ENCODE assay signal across 11 mouse cellular contexts in genomic region chr11:115233526-115234290, GRCm38 (mm10). TPM values are rescaled to one million over a fixed set of nuclear protein-coding genes. Genes with fewer than 3 reads are reported as not detected.
A peak's percentile ranks its signal among the peaks of the same experiment; 100 is the strongest.
DNase-seq lines count a peak whose midpoint lies in the region; ATAC-seq and TF ChIP-seq lines count a peak whose summit lies in the region.
"Had no signal": no experiment of that assay in that cellular context is flagged by ENCODE, and none has a peak within 500 bp of the region (broad histone marks: within the 10 kb centered on the region; RNA-seq: fewer than 3 reads in every experiment).

No protein-coding gene starts in this region.

- DNase-seq in heart, postnatal 0 days (ENCODE audit: low spot score) = no peak
- no peak for DNase-seq in heart, postnatal 10 days
- peak; percentile 40 to 54 for DNase-seq in frontal cortex, postnatal 36 days (ENCODE audit: low spot score in 2 of 2)
- DNase-seq in midbrain, embryonic 11.5 days (ENCODE audit: low spot score, missing footprints) = no peak
- DNase-seq in adipocyte (ENCODE audit: low spot score) = no peak
- no peak for DNase-seq in urinary bladder, postnatal 4 days (ENCODE audit: low spot score in 2 of 2)
- DNase-seq in spleen, adult 12 weeks (ENCODE audit: low spot score) = no peak
- DNase-seq: cerebellum, adult 11-12 months had no signal

- no peak for ATAC-seq in heart, postnatal 0 days (ENCODE audit: insufficient read depth, low read depth)
- ATAC-seq in midbrain, embryonic 11.5 days (ENCODE audit: low FRiP score) = peak; percentile 60

- H3K4me1 ChIP-seq in heart, postnatal 0 days (ENCODE audit: control insufficient read depth, insufficient read depth) = peaks cover 12% of the 10 kb centered on the region; the same call in 1 of the 2 replicates
- peaks cover 6% of the 10 kb centered on the region for H3K4me1 ChIP-seq in ES-Bruce4 (ENCODE audit: control insufficient read depth, insufficient read depth, low read length)
- H3K4me1 ChIP-seq in midbrain, embryonic 11.5 days (ENCODE audit: control insufficient read depth, insufficient read depth, low read length) = peaks cover 29% of the 10 kb centered on the region

- TF ChIP-seq CTCF in heart, postnatal 0 days (IDR thresholded peaks at IDR 0.05; ENCODE audit: low read depth) = peak; percentile 41
- peak; percentile 1 for TF ChIP-seq CTCF in ES-Bruce4 (IDR thresholded peaks at IDR 0.05; ENCODE audit: low read depth, low read length)

- H3K9ac ChIP-seq in heart, postnatal 0 days (replicated peaks; ENCODE audit: low read depth, low read length) = no peak overlapping the region
- H3K9ac ChIP-seq in ES-Bruce4 (ENCODE audit: low read depth, poor library complexity, severe bottlenecking) = no peak overlapping the region
- H3K9ac ChIP-seq in midbrain, embryonic 11.5 days (ENCODE audit: low read length) = no peak overlapping the region
- H3K9ac ChIP-seq: heart, embryonic 13.5 days; limb, embryonic 13.5 days had no signal

- intact Hi-C loops in heart, postnatal 10 days (cut with DNase I) = loop anchor here (2.0 kb wide), 1 partner anchor 31 kb away; no protein-coding TSS in a partner anchor

- 86% methylated on average over 20 of the region's 20 CpGs for WGBS in heart, postnatal 0 days
- 45% methylated on average over 20 of the region's 20 CpGs for WGBS in midbrain, embryonic 11.5 days

- no peak overlapping the region for H3K27ac ChIP-seq in heart, postnatal 0 days (ENCODE audit: low read depth)
- H3K27ac ChIP-seq in ES-Bruce4 (ENCODE audit: insufficient read depth, low read length) = no peak overlapping the region
- peak overlapping the region; percentile 30; the same call in 1 of the 2 replicates for H3K27ac ChIP-seq in midbrain, embryonic 11.5 days (ENCODE audit: low read depth, low read length)
- H3K27ac ChIP-seq: heart, embryonic 13.5 days; limb, embryonic 13.5 days had no signal

- no peaks in the 10 kb centered on the region for H3K9me3 ChIP-seq in heart, postnatal 0 days (replicated peaks; ENCODE audit: control insufficient read depth, low read length)
- no peaks in the 10 kb centered on the region for H3K9me3 ChIP-seq in ES-Bruce4 (replicated peaks; ENCODE audit: control insufficient read depth, insufficient read depth, low read length, poor library complexity, severe bottlenecking)
- no peaks in the 10 kb centered on the region for H3K9me3 ChIP-seq in midbrain, embryonic 11.5 days (ENCODE audit: control insufficient read depth, low read length)
- H3K9me3 ChIP-seq: heart, embryonic 13.5 days; limb, embryonic 13.5 days had no signal

- TF ChIP-seq POLR2A in ES-Bruce4 (IDR thresholded peaks at IDR 0.05; ENCODE audit: insufficient read depth, low read length) = no peak

- no peaks in the 10 kb centered on the region for H3K36me3 ChIP-seq in heart, postnatal 0 days (replicated peaks; ENCODE audit: control insufficient read depth, insufficient read depth, low read length)
- no peaks in the 10 kb centered on the region for H3K36me3 ChIP-seq in ES-Bruce4 (ENCODE audit: control insufficient read depth, insufficient read depth, low read length, poor library complexity, severe bottlenecking)
- H3K36me3 ChIP-seq in midbrain, embryonic 11.5 days (ENCODE audit: control insufficient read depth, insufficient read depth, low read length) = no peaks in the 10 kb centered on the region
- H3K36me3 ChIP-seq: heart, embryonic 13.5 days; limb, embryonic 13.5 days had no signal

- H3K27me3 ChIP-seq in heart, postnatal 0 days (ENCODE audit: control insufficient read depth, insufficient read depth, low read length) = no peaks in the 10 kb centered on the region
- H3K27me3 ChIP-seq in ES-Bruce4 (ENCODE audit: control insufficient read depth, insufficient read depth, low read length, poor library complexity, severe bottlenecking) = no peaks in the 10 kb centered on the region
- H3K27me3 ChIP-seq in midbrain, embryonic 11.5 days (ENCODE audit: control insufficient read depth, insufficient read depth, low read length) = no peaks in the 10 kb centered on the region

- H3K4me3 ChIP-seq in heart, postnatal 0 days (ENCODE audit: low read depth, low read length) = no peak overlapping the region
- H3K4me3 ChIP-seq in ES-Bruce4 (ENCODE audit: low read depth, low read length) = no peak overlapping the region
- H3K4me3 ChIP-seq in midbrain, embryonic 11.5 days (ENCODE audit: low read depth, low read length) = no peak overlapping the region
- H3K4me3 ChIP-seq: heart, embryonic 13.5 days; limb, embryonic 13.5 days had no signal

- TF ChIP-seq EP300 in heart, postnatal 0 days (IDR thresholded peaks at IDR 0.05; ENCODE audit: low read depth) = no peak
- TF ChIP-seq EP300 in ES-Bruce4 (IDR thresholded peaks at IDR 0.05; ENCODE audit: insufficient read depth, low read depth, low read length) = no peak

- no peak overlapping the region for H3K4me2 ChIP-seq in heart, postnatal 0 days (ENCODE audit: low read depth, low read length)
- no peak overlapping the region for H3K4me2 ChIP-seq in midbrain, embryonic 11.5 days
- H3K4me2 ChIP-seq: heart, embryonic 13.5 days; limb, embryonic 13.5 days had no signal

RNA-seq across cellular contexts. Expression of gene Grin2c, which starts 33.3 kb away (rescaled TPM):
- total RNA-seq in heart, postnatal 0 days (2014; rRNA removed; ENCODE audit: low replicate concordance) = 0.15 and 1.6 TPM in 2 replicates
- polyA plus RNA-seq in heart, postnatal 0 days (2015; fragmentation: Nextera tagmentation; extraction: Ambion mirVana) = not detected in 2 replicates
- not detected for total RNA-seq in heart, postnatal 10 days (2021)
- polyA plus RNA-seq in ES-Bruce4 (2011; ENCODE audit: insufficient read depth, insufficient read length, low read depth, missing spikeins) = 0.13 TPM in 1 of 2 replicates, not detected in the other
- 0.04 and 0.18 TPM in 2 replicates for polyA plus RNA-seq in midbrain, embryonic 11.5 days (2014; fragmentation: Nextera tagmentation; extraction: Ambion mirVana)
- polyA plus RNA-seq: heart, embryonic 13.5 days had no signal

RNA-seq across cellular contexts. Expression of gene Fdxr, which starts 43.1 kb away (rescaled TPM):
- total RNA-seq in heart, postnatal 0 days (2014; rRNA removed; ENCODE audit: low replicate concordance) = 13.8 and 18.2 TPM in 2 replicates
- 9.6 and 10.1 TPM in 2 replicates for polyA plus RNA-seq in heart, postnatal 0 days (2015; fragmentation: Nextera tagmentation; extraction: Ambion mirVana)
- 1 to 10 TPM; 7.7 to 9.1 TPM for total RNA-seq in heart, postnatal 10 days (2021)
- 11.6 and 12.8 TPM in 2 replicates for polyA plus RNA-seq in ES-Bruce4 (2011; ENCODE audit: insufficient read depth, insufficient read length, low read depth, missing spikeins)
- 11.2 and 12.7 TPM in 2 replicates for polyA plus RNA-seq in midbrain, embryonic 11.5 days (2014; fragmentation: Nextera tagmentation; extraction: Ambion mirVana)

RNA-seq across cellular contexts. Expression of gene Nat9, which starts 46.0 kb away (rescaled TPM):
- 7.7 and 8.0 TPM in 2 replicates for total RNA-seq in heart, postnatal 0 days (2014; rRNA removed; ENCODE audit: low replicate concordance)
- polyA plus RNA-seq in heart, postnatal 0 days (2015; fragmentation: Nextera tagmentation; extraction: Ambion mirVana) = 21.1 and 21.6 TPM in 2 replicates
- 10 to 100 TPM; 14.8 to 19.9 TPM for total RNA-seq in heart, postnatal 10 days (2021)
- polyA plus RNA-seq in ES-Bruce4 (2011; ENCODE audit: insufficient read depth, insufficient read length, low read depth, missing spikeins) = 13.1 and 16.2 TPM in 2 replicates
- 17.7 and 19.2 TPM in 2 replicates for polyA plus RNA-seq in midbrain, embryonic 11.5 days (2014; fragmentation: Nextera tagmentation; extraction: Ambion mirVana)

RNA-seq across cellular contexts. Expression of gene Tmem104, which starts 46.4 kb away (rescaled TPM):
- 4.1 and 9.0 TPM in 2 replicates for total RNA-seq in heart, postnatal 0 days (2014; rRNA removed; ENCODE audit: low replicate concordance)
- 6.0 and 6.4 TPM in 2 replicates for polyA plus RNA-seq in heart, postnatal 0 days (2015; fragmentation: Nextera tagmentation; extraction: Ambion mirVana)
- total RNA-seq in heart, postnatal 10 days (2021) = 10 to 100 TPM; 10.9 TPM
- polyA plus RNA-seq in ES-Bruce4 (2011; ENCODE audit: insufficient read depth, insufficient read length, low read depth, missing spikeins) = 4.8 and 8.0 TPM in 2 replicates
- polyA plus RNA-seq in midbrain, embryonic 11.5 days (2014; fragmentation: Nextera tagmentation; extraction: Ambion mirVana) = 6.2 and 9.2 TPM in 2 replicates

Comparison
In these comparisons a context has a peak if more than half of its experiments do, and no peak if none do; other contexts are left out.
1. DNase-seq: peak in frontal cortex, postnatal 36 days (2 of 2); none in heart, postnatal 0 days (single experiment), heart, postnatal 10 days (0 of 2), midbrain, embryonic 11.5 days (single experiment), adipocyte (single experiment), urinary bladder, postnatal 4 days (0 of 2) and spleen, adult 12 weeks (single experiment).